Mouse (Mus musculus): ENCODE measurements around the gene Ift27. TPM values are rescaled to one million over a fixed set of nuclear protein-coding genes. Genes with fewer than 3 reads are reported as not detected.

Gene Ift27
- 1 to 10 TPM; 8.4 to 8.9 TPM for total RNA-seq (2023)

DNA sequence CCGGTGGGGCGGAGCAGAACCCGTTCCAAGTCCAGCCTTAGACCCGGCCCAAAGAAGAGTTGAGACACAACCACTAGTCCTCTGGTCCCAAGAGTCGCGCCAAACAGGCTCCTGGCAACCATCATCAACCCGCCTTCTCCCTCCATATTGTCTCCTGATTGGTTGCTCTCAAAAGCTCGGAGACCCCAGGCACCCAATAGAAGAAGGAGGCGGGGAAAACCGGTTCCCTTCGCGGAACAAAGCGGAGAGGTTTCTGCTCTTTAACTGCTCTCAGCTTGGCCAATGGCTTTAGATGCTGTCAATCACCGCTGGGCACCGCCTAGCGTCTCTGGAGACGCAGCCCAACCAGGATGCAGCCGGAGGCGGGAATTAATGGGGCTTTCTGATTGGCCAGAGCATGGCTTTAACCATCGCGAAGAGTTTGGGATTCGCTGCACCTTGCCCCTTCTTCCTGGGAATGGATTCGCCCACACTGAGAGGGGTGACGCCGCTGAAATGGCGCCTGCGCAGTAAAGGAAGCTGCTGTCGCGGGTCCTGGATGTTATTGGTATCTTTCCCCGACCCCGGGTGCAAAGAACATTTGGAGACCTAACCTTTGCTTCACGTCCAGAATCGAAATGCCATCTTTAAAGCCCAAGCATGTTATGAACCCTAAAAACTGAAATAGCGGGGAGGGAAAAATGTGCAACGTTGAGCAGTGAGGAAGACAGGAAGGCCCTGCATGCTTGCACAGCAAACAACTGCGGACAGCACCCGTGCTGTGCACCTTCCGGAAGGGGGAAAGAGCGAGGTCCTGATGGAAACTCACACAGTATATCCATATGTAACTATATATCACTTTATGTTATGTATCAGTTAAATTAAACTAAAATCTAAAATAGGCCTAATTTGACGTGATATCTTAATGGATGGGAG lies at the start of gene Ift27:
Ift27 (minus strand) TSS at position 136 of the 915 bp plus-strand sequence.

GRCm38 (mm10) chr15:78206312-78206711 lies 32.4 kb upstream of the Ift27 start, which contains the start of gene Pvalb:
Gene Pvalb, minus strand, starts transcription at chr15:78206400.

GRCm38 (mm10) chr15:78119704-78120103 lies 54.2 kb downstream of the Ift27 start, which contains the start of gene Cacng2:
Gene Cacng2, minus strand, starts transcription at chr15:78120028.

Other genes with a start within 250 kb of the Ift27 start
- gene Txn2, start 245.1 kb downstream of the Ift27 start, total RNA-seq (2023), result 10 to 100 TPM; 68.0 to 69.7 TPM
- 10 to 100 TPM; 28.0 to 30.9 TPM for gene Foxred2, start 217.4 kb downstream of the Ift27 start, total RNA-seq (2023)
- 10 to 100 TPM; 70.3 to 83.7 TPM for gene Eif3d, start 203.3 kb downstream of the Ift27 start, total RNA-seq (2023)
- gene Cacng2, start 54.1 kb downstream of the Ift27 start, total RNA-seq (2023), result not detected
- gene Pvalb, start 32.3 kb upstream of the Ift27 start, total RNA-seq (2023), result 1 to 10 TPM in 1 of 2 experiments, not detected in 1; 1.0 TPM
- gene Ncf4, start 70.7 kb upstream of the Ift27 start, total RNA-seq (2023), result 100 to 1,000 TPM; 692 to 740 TPM
- gene Csf2rb2, start 131.6 kb upstream of the Ift27 start, total RNA-seq (2023), result 10 to 100 TPM; 22.7 to 27.4 TPM
- 100 to 1,000 TPM; 200 to 241 TPM for gene Csf2rb, start 151.6 kb upstream of the Ift27 start, total RNA-seq (2023)
- under 1 TPM in 1 of 2 experiments, not detected in 1; 0.62 TPM for gene Tex33, start 221.8 kb upstream of the Ift27 start, total RNA-seq (2023)
- 10 to 100 TPM; 21.0 to 24.3 TPM for gene Tst, start 231.8 kb upstream of the Ift27 start, total RNA-seq (2023)
- gene Mpst, start 232.3 kb upstream of the Ift27 start, total RNA-seq (2023), result 10 to 100 TPM; 31.1 to 35.0 TPM

Data from neutrophil, adult 59 days (primary cell).